ENCODE assay signal across 8 mouse cellular contexts in the genomic region with DNA sequence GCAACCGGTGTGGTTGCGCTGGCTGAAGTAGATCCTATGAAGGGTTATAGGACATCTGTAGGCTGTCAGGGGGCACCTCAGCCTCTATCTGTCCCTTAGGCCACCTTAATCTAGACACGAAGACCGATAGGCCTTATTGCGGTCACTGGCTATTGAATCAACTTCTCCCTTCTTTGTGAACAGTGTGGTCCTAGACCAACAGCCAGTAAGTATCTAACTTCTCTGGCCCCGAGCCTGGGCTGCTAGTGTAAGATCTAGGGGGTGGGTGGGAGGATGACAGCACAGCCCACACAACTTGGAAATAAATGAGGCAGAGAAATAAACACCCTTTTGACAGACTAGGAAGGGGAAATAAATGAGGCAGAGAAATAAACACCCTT. TPM values are rescaled to one million over a fixed set of nuclear protein-coding genes. Genes with fewer than 3 reads are reported as not detected.
DNase-seq lines count a peak whose midpoint lies in the region; ATAC-seq and TF ChIP-seq lines count a peak whose summit lies in the region.

No protein-coding gene starts in this region.

- WGBS in heart, adult 2 months = 3% methylated on average over 6 of the region's 6 CpGs
- 2% methylated on average over 6 of the region's 6 CpGs for WGBS in forebrain, embryonic 15.5 days
- 5% methylated on average over 6 of the region's 6 CpGs for WGBS in liver, embryonic 11.5 days
- 4% methylated on average over 6 of the region's 6 CpGs for WGBS in neural tube, embryonic 13.5 days

- no peak for TF ChIP-seq EP300 in heart, adult 2 months (IDR thresholded peaks at IDR 0.05; ENCODE audit: insufficient read depth, low read depth, low read length)
- no peak for TF ChIP-seq EP300 in ES-Bruce4 (IDR thresholded peaks at IDR 0.05; ENCODE audit: insufficient read depth, low read depth, low read length)

- H3K4me1 ChIP-seq in heart, adult 2 months (ENCODE audit: control insufficient read depth, insufficient read depth, low read length) = 0 out of 2 replicates have a peak, but pooled peaks cover 6% of the 10 kb centered on the region
- no peaks in the 10 kb centered on the region for H3K4me1 ChIP-seq in ES-Bruce4 (ENCODE audit: control insufficient read depth, insufficient read depth, low read length)
- H3K4me1 ChIP-seq in forebrain, embryonic 15.5 days = peaks cover 32% of the 10 kb centered on the region
- peaks cover 30% of the 10 kb centered on the region for H3K4me1 ChIP-seq in liver, embryonic 11.5 days (replicated peaks; ENCODE audit: control insufficient read depth, insufficient read depth, low read length)
- peaks cover 40% of the 10 kb centered on the region for H3K4me1 ChIP-seq in neural tube, embryonic 13.5 days (replicated peaks)

- peak overlapping the region; percentile 95 for H3K4me3 ChIP-seq in heart, adult 2 months
- H3K4me3 ChIP-seq in ES-Bruce4 (ENCODE audit: low read depth, low read length) = peak overlapping the region; percentile 89
- H3K4me3 ChIP-seq in forebrain, embryonic 15.5 days = peak overlapping the region; percentile 91
- H3K4me3 ChIP-seq in liver, embryonic 11.5 days (ENCODE audit: low read depth, low read length) = peak overlapping the region; percentile 68
- peak overlapping the region; percentile 90 for H3K4me3 ChIP-seq in neural tube, embryonic 13.5 days

- no peaks in the 10 kb centered on the region; the same call in 1 of the 2 replicates for H3K79me2 ChIP-seq in heart, adult 2 months (replicated peaks; ENCODE audit: control insufficient read depth, insufficient read depth, low read length)

- H3K9me3 ChIP-seq in ES-Bruce4 (replicated peaks; ENCODE audit: control insufficient read depth, insufficient read depth, low read length, poor library complexity, severe bottlenecking) = no peaks in the 10 kb centered on the region
- H3K9me3 ChIP-seq in forebrain, embryonic 15.5 days = no peaks in the 10 kb centered on the region
- H3K9me3 ChIP-seq in liver, embryonic 11.5 days (ENCODE audit: control insufficient read depth, low read length) = no peaks in the 10 kb centered on the region
- H3K9me3 ChIP-seq in neural tube, embryonic 13.5 days = no peaks in the 10 kb centered on the region

- DNase-seq in heart, adult 2 months = no peak
- no peak for DNase-seq in heart, adult 11 months
- no peak for DNase-seq in liver, embryonic 11.5 days (ENCODE audit: low spot score)
- no peak for DNase-seq in right cerebral cortex, postnatal 25 days
- no peak for DNase-seq in adrenal gland, adult 8-10 months

- H3K36me3 ChIP-seq in heart, adult 2 months (ENCODE audit: control insufficient read depth, insufficient read depth, low read length) = no peaks in the 10 kb centered on the region
- H3K36me3 ChIP-seq in ES-Bruce4 (ENCODE audit: control insufficient read depth, insufficient read depth, low read length, poor library complexity, severe bottlenecking) = 0 out of 2 replicates have a peak, but pooled peaks cover 2% of the 10 kb centered on the region
- peaks cover 27% of the 10 kb centered on the region for H3K36me3 ChIP-seq in forebrain, embryonic 15.5 days
- peaks cover 18% of the 10 kb centered on the region for H3K36me3 ChIP-seq in liver, embryonic 11.5 days (ENCODE audit: control insufficient read depth, insufficient read depth, low read length)
- peaks cover 42% of the 10 kb centered on the region for H3K36me3 ChIP-seq in neural tube, embryonic 13.5 days

- H3K27me3 ChIP-seq in heart, adult 2 months (ENCODE audit: control insufficient read depth, insufficient read depth, low read length) = no peaks in the 10 kb centered on the region
- H3K27me3 ChIP-seq in ES-Bruce4 (ENCODE audit: control insufficient read depth, insufficient read depth, low read length, poor library complexity, severe bottlenecking) = no peaks in the 10 kb centered on the region
- no peaks in the 10 kb centered on the region for H3K27me3 ChIP-seq in forebrain, embryonic 15.5 days
- no peaks in the 10 kb centered on the region for H3K27me3 ChIP-seq in liver, embryonic 11.5 days (replicated peaks; ENCODE audit: control insufficient read depth, insufficient read depth, low read length)
- H3K27me3 ChIP-seq in neural tube, embryonic 13.5 days = no peaks in the 10 kb centered on the region

- intact Hi-C loops in heart, adult 2 months (cut with DNase I) = loop anchor here (10.0 kb wide), 1 partner anchor 438 kb away; the partner anchor contains the start of gene Eef1a2

- TF ChIP-seq POLR2A in heart, adult 2 months (IDR thresholded peaks at IDR 0.05; ENCODE audit: insufficient read depth, low read depth, low read length) = no peak
- TF ChIP-seq POLR2A in ES-Bruce4 (IDR thresholded peaks at IDR 0.05; ENCODE audit: insufficient read depth, low read length) = no peak

- peak; percentile 26 for ATAC-seq in forebrain, embryonic 15.5 days (replicated peaks)
- ATAC-seq in liver, embryonic 11.5 days (replicated peaks; ENCODE audit: low FRiP score) = peak; percentile 18
- ATAC-seq in neural tube, embryonic 13.5 days (ENCODE audit: low read depth) = peak; percentile 34

- peak overlapping the region; percentile 89 for H3K4me2 ChIP-seq in forebrain, embryonic 15.5 days (replicated peaks)
- peak overlapping the region; percentile 96 for H3K4me2 ChIP-seq in liver, embryonic 11.5 days
- peak overlapping the region; percentile 94 for H3K4me2 ChIP-seq in neural tube, embryonic 13.5 days

- TF ChIP-seq CTCF in heart, adult 2 months (IDR thresholded peaks at IDR 0.05) = no peak
- TF ChIP-seq CTCF in ES-Bruce4 (IDR thresholded peaks at IDR 0.05; ENCODE audit: low read depth, low read length) = no peak

- H3K9ac ChIP-seq in heart, adult 2 months (ENCODE audit: low read depth, low read length) = peak overlapping the region; percentile 96
- peak overlapping the region; percentile 98 for H3K9ac ChIP-seq in ES-Bruce4 (ENCODE audit: low read depth, poor library complexity, severe bottlenecking)
- H3K9ac ChIP-seq in forebrain, embryonic 15.5 days (replicated peaks) = peak overlapping the region; percentile 98
- peak overlapping the region; percentile 94 for H3K9ac ChIP-seq in liver, embryonic 11.5 days (ENCODE audit: low read depth, low read length)
- peak overlapping the region; percentile 99 for H3K9ac ChIP-seq in neural tube, embryonic 13.5 days

- peak overlapping the region; percentile 87 for H3K27ac ChIP-seq in heart, adult 2 months
- H3K27ac ChIP-seq in ES-Bruce4 (ENCODE audit: insufficient read depth, low read length) = no peak overlapping the region
- H3K27ac ChIP-seq in forebrain, embryonic 15.5 days (replicated peaks) = peak overlapping the region; percentile 89
- H3K27ac ChIP-seq in liver, embryonic 11.5 days (ENCODE audit: low read depth, low read length) = peak overlapping the region; percentile 61
- H3K27ac ChIP-seq in neural tube, embryonic 13.5 days (replicated peaks) = peak overlapping the region; percentile 89

RNA-seq across cellular contexts. Expression of gene Zfp512b, which starts 0.4 kb away (rescaled TPM):
- total RNA-seq in heart, adult 2 months (2021) = 10 to 100 TPM; 13.2 to 16.9 TPM
- 20.6 and 25.9 TPM in 2 replicates for polyA plus RNA-seq in heart, adult 2 months (2012; rRNA removed)
- 14.6 and 14.7 TPM in 2 replicates for polyA plus RNA-seq in ES-Bruce4 (2011; ENCODE audit: insufficient read depth, insufficient read length, low read depth, missing spikeins)
- 76.5 and 83.7 TPM in 2 replicates for polyA plus RNA-seq in forebrain, embryonic 15.5 days (2015; fragmentation: Nextera tagmentation; extraction: Ambion mirVana)
- polyA plus RNA-seq in liver, embryonic 11.5 days (2014; fragmentation: Nextera tagmentation; extraction: Ambion mirVana) = 31.2 and 33.9 TPM in 2 replicates
- 78.7 and 81.3 TPM in 2 replicates for polyA plus RNA-seq in neural tube, embryonic 13.5 days (2015; fragmentation: Nextera tagmentation; extraction: Ambion mirVana)
- 100 to 1,000 TPM in 2 of 4 experiments, 10 to 100 TPM in 2; 52.3 to 113 (median 89.3) TPM for total RNA-seq in adrenal gland, adult 8-10 months (2022)

RNA-seq across cellular contexts. Expression of gene Prpf6, which starts 1.4 kb away (rescaled TPM):
- total RNA-seq in heart, adult 2 months (2021) = 10 to 100 TPM; 35.3 to 38.6 TPM
- 13.8 and 19.1 TPM in 2 replicates for polyA plus RNA-seq in heart, adult 2 months (2012; rRNA removed)
- polyA plus RNA-seq in ES-Bruce4 (2011; ENCODE audit: insufficient read depth, insufficient read length, low read depth, missing spikeins) = 80.1 and 80.4 TPM in 2 replicates
- 72.1 and 75.4 TPM in 2 replicates for polyA plus RNA-seq in forebrain, embryonic 15.5 days (2015; fragmentation: Nextera tagmentation; extraction: Ambion mirVana)
- polyA plus RNA-seq in liver, embryonic 11.5 days (2014; fragmentation: Nextera tagmentation; extraction: Ambion mirVana) = 63.0 and 68.5 TPM in 2 replicates
- polyA plus RNA-seq in neural tube, embryonic 13.5 days (2015; fragmentation: Nextera tagmentation; extraction: Ambion mirVana) = 63.1 and 65.6 TPM in 2 replicates
- 10 to 100 TPM; 69.0 to 85.2 (median 76.4) TPM for total RNA-seq in adrenal gland, adult 8-10 months (2022)

RNA-seq across cellular contexts. Expression of gene Samd10, which starts 6.0 kb away (rescaled TPM):
- total RNA-seq in heart, adult 2 months (2021) = 1 to 10 TPM; 1.0 to 1.6 TPM
- 5.1 and 6.4 TPM in 2 replicates for polyA plus RNA-seq in heart, adult 2 months (2012; rRNA removed)
- polyA plus RNA-seq in ES-Bruce4 (2011; ENCODE audit: insufficient read depth, insufficient read length, low read depth, missing spikeins) = 12.5 and 14.7 TPM in 2 replicates
- 110 and 112 TPM in 2 replicates for polyA plus RNA-seq in forebrain, embryonic 15.5 days (2015; fragmentation: Nextera tagmentation; extraction: Ambion mirVana)
- polyA plus RNA-seq in liver, embryonic 11.5 days (2014; fragmentation: Nextera tagmentation; extraction: Ambion mirVana) = 6.2 and 6.8 TPM in 2 replicates
- 146 and 157 TPM in 2 replicates for polyA plus RNA-seq in neural tube, embryonic 13.5 days (2015; fragmentation: Nextera tagmentation; extraction: Ambion mirVana)
- total RNA-seq in adrenal gland, adult 8-10 months (2022) = 10 to 100 TPM; 16.1 to 33.3 (median 21.8) TPM

RNA-seq across cellular contexts. Expression of gene Uckl1, which starts 8.3 kb away (rescaled TPM):
- 10 to 100 TPM; 31.3 to 32.5 TPM for total RNA-seq in heart, adult 2 months (2021)
- polyA plus RNA-seq in heart, adult 2 months (2012; rRNA removed) = 115 and 156 TPM in 2 replicates
- 37.1 and 37.5 TPM in 2 replicates for polyA plus RNA-seq in ES-Bruce4 (2011; ENCODE audit: insufficient read depth, insufficient read length, low read depth, missing spikeins)
- polyA plus RNA-seq in forebrain, embryonic 15.5 days (2015; fragmentation: Nextera tagmentation; extraction: Ambion mirVana) = 61.0 and 63.8 TPM in 2 replicates
- polyA plus RNA-seq in liver, embryonic 11.5 days (2014; fragmentation: Nextera tagmentation; extraction: Ambion mirVana) = 44.5 and 51.2 TPM in 2 replicates
- polyA plus RNA-seq in neural tube, embryonic 13.5 days (2015; fragmentation: Nextera tagmentation; extraction: Ambion mirVana) = 67.4 and 73.6 TPM in 2 replicates
- total RNA-seq in adrenal gland, adult 8-10 months (2022) = 100 to 1,000 TPM in 3 of 4 experiments, 10 to 100 TPM in 1; 94.3 to 171 (median 118) TPM
